Mouse (Mus musculus): ENCODE data around the gene Gm21304. TPM values are rescaled to one million over a fixed set of nuclear protein-coding genes. Genes with fewer than 3 reads are reported as not detected.

The Gm21304 gene
- polyA plus RNA-seq (2014; fragmentation: Illumina TruSeq; extraction: RNeasy Lipid Tissue Mini Kit (QIAGEN cat#74804)) = not detected

GRCm38 (mm10) chr10:104168215-104168614, at the start of gene Gm21304:
Gm21304 (plus strand) TSS chr10:104168515.

GRCm38 (mm10) chr10:104142687-104143086, 25.6 kb upstream of the Gm21304 start, which contains the start of gene Gm21293:
Gm21293 (plus strand) TSS chr10:104142987.

GRCm38 (mm10) chr10:104151197-104151596, 17.1 kb upstream of the Gm21304 start, which contains the start of gene Gm6763:
Gm6763 (plus strand) TSS chr10:104151497.

GRCm38 (mm10) chr10:104159706-104160105, 8.6 kb upstream of the Gm21304 start, which contains the start of gene Gm8764:
Gm8764 (plus strand) TSS chr10:104160006.

GRCm38 (mm10) chr10:104176724-104177123, 8.4 kb downstream of the Gm21304 start, which contains the start of gene Gm21312:
Gm21312 (plus strand) TSS chr10:104177024.

GRCm38 (mm10) chr10:104185233-104185632, 16.9 kb downstream of the Gm21304 start, which contains the start of gene Gm20765:
Gm20765 (plus strand) TSS chr10:104185533.

GRCm38 (mm10) chr10:104193742-104194141, 25.4 kb downstream of the Gm21304 start, which contains the start of gene Gm4340:
Gm4340 (plus strand) TSS chr10:104194042.

Other genes with a start within 250 kb of the Gm21304 start
- gene Gm21293, start 25.5 kb upstream of the Gm21304 start, polyA plus RNA-seq (2014; fragmentation: Illumina TruSeq; extraction: RNeasy Lipid Tissue Mini Kit (QIAGEN cat#74804)) = not detected
- gene Gm6763, start 17.0 kb upstream of the Gm21304 start, polyA plus RNA-seq (2014; fragmentation: Illumina TruSeq; extraction: RNeasy Lipid Tissue Mini Kit (QIAGEN cat#74804)) = not detected
- not detected for gene Gm8764, start 8.5 kb upstream of the Gm21304 start, polyA plus RNA-seq (2014; fragmentation: Illumina TruSeq; extraction: RNeasy Lipid Tissue Mini Kit (QIAGEN cat#74804))
- gene Gm21312, start 8.5 kb downstream of the Gm21304 start, polyA plus RNA-seq (2014; fragmentation: Illumina TruSeq; extraction: RNeasy Lipid Tissue Mini Kit (QIAGEN cat#74804)) = not detected
- gene Gm20765, start 17.0 kb downstream of the Gm21304 start, polyA plus RNA-seq (2014; fragmentation: Illumina TruSeq; extraction: RNeasy Lipid Tissue Mini Kit (QIAGEN cat#74804)) = not detected
- gene Gm4340, start 25.5 kb downstream of the Gm21304 start, polyA plus RNA-seq (2014; fragmentation: Illumina TruSeq; extraction: RNeasy Lipid Tissue Mini Kit (QIAGEN cat#74804)) = not detected